Mouse (Mus musculus): ENCODE measurements around the gene Tbc1d9. TPM values are rescaled to one million over a fixed set of nuclear protein-coding genes. Genes with fewer than 3 reads are reported as not detected.
"Not testable (repeated sequence)": the region's sequence is repeated elsewhere in the genome, so short reads cannot be mapped to it uniquely, and the experiment has no call there.

Gene Tbc1d9
- polyA plus RNA-seq, 1 experiment from 2014 or later: 0.41 TPM

DNA sequence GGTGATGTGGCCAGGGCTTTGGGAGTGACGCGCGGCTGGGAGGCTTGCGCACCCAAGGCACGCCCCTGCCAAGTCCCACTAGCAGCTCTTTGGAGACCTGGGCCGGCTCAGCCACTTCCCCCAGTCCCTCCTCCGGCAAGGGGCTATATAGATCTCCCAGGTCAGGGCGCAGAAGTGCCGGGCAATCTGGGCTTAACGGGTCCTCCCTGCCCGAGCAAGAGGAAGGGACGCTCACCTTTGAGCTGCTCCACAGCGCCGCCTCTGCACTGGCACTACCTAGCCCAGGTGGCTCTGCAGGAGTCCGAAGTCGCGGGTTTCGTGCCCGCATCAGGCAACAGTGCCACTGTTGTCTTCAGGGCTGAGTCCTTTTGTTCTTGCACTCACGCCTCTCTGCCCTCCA is 125.0 kb downstream of the Tbc1d9 start, which contains the start of gene Ucp1:
Gene Ucp1 (plus strand): TSS at position 177 of the 400 bp plus-strand sequence.
- no peak for TF ChIP-seq EP300 (IDR thresholded peaks at IDR 0.05; ENCODE audit: low read depth)
- no peak for TF ChIP-seq CTCF (IDR thresholded peaks at IDR 0.05; ENCODE audit: low read depth)
- Histone ChIP-seq H3K9ac (replicated peaks) (no peak within 1 kb of the TSS), H3K4me1 (ENCODE audit: insufficient read depth) (no peaks in the 10 kb centered on the region), H3K4me2 (ENCODE audit: low read depth, low read length) (no peak within 1 kb of the TSS), H3K9me3 (ENCODE audit: low read length) (no peaks in the 10 kb centered on the region), H3K27me3 (ENCODE audit: insufficient read depth, low read length) (peaks cover 19% of the 10 kb centered on the region), H3K36me3 (replicated peaks; ENCODE audit: insufficient read depth, low read length) (no peaks in the 10 kb centered on the region), H3K4me3 (ENCODE audit: low read depth, low read length) (no peak within 1 kb of the TSS), H3K27ac (ENCODE audit: low read depth) (no peak within 1 kb of the TSS)
- 5% methylated on average over 20 of the region's 20 CpGs for WGBS (ENCODE audit: insufficient replicate concordance)
- no peak for ATAC-seq
- no peak for DNase-seq

DNA sequence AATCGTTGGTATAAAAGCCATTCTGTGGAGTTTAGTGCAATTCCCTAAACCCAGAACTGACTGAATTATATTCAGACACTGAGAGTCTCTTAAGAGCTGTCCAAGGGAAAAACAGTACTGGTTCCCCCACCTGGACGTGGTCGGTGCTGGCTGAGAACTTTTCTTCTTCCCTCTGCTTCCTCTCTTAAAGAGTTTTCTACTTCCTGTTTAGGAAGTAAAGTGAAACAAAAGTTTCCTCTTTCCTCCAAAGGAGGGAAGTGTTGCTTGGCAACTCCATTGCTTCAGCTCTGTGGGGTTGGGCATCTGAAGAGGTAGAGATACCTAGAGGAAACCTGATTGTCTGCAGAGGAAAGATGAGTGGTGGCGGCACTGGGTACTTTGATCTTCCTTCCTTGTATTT is 132.2 kb downstream of the Tbc1d9 start:
- Histone ChIP-seq H3K9me3 (ENCODE audit: low read length) (no peaks in the 10 kb centered on the region), H3K4me3 (ENCODE audit: low read depth, low read length) (no peak overlapping the region), H3K4me1 (ENCODE audit: insufficient read depth) (no peaks in the 10 kb centered on the region), H3K9ac (replicated peaks) (no peak overlapping the region), H3K27ac (ENCODE audit: low read depth) (no peak overlapping the region), H3K27me3 (ENCODE audit: insufficient read depth, low read length) (no peaks in the 10 kb centered on the region), H3K36me3 (replicated peaks; ENCODE audit: insufficient read depth, low read length) (no peaks in the 10 kb centered on the region), H3K4me2 (ENCODE audit: low read depth, low read length) (no peak overlapping the region)
- ATAC-seq (no peak), DNase-seq (no peak)
- TF ChIP-seq CTCF (IDR thresholded peaks at IDR 0.05; ENCODE audit: low read depth): no peak
- TF ChIP-seq EP300 (IDR thresholded peaks at IDR 0.05; ENCODE audit: low read depth): no peak
- 49% methylated on average over 4 of the region's 4 CpGs for WGBS (ENCODE audit: insufficient replicate concordance)

DNA sequence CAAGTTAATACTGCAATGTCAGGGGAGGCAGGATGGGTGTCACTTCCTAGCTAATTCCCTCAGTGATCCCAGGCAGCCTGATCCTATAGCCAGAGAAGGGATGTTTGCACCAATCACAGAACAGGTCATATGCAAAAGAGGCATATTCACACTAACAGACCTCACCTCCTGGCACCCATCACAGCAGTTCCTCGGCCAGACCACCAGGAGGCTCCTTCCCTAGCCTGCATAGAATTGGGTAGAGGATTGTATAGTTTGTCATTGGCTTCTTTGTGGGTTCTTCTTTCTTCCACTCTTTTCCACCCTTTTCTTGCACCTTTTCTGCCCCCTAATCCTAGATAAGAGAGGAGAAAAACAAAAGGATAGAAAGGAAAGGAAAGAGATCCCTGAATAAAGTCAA is 135.0 kb downstream of the Tbc1d9 start:
- no peak overlapping the region for H3K4me3 ChIP-seq (ENCODE audit: low read depth, low read length)
- no peak for ATAC-seq
- no peaks in the 10 kb centered on the region for H3K36me3 ChIP-seq (replicated peaks; ENCODE audit: insufficient read depth, low read length)
- H3K4me1 ChIP-seq (ENCODE audit: insufficient read depth): no peaks in the 10 kb centered on the region
- no peak for TF ChIP-seq EP300 (IDR thresholded peaks at IDR 0.05; ENCODE audit: low read depth)
- TF ChIP-seq CTCF (IDR thresholded peaks at IDR 0.05; ENCODE audit: low read depth): peak; percentile 65
- no peaks in the 10 kb centered on the region for H3K9me3 ChIP-seq (ENCODE audit: low read length)
- DNase-seq: no peak
- no peaks in the 10 kb centered on the region for H3K27me3 ChIP-seq (ENCODE audit: insufficient read depth, low read length)
- no peak overlapping the region for H3K4me2 ChIP-seq (ENCODE audit: low read depth, low read length)
- WGBS (ENCODE audit: insufficient replicate concordance): 52% methylated on average over 1 of the region's 1 CpGs
- H3K27ac ChIP-seq (ENCODE audit: low read depth): no peak overlapping the region
- no peak overlapping the region for H3K9ac ChIP-seq (replicated peaks)

DNA sequence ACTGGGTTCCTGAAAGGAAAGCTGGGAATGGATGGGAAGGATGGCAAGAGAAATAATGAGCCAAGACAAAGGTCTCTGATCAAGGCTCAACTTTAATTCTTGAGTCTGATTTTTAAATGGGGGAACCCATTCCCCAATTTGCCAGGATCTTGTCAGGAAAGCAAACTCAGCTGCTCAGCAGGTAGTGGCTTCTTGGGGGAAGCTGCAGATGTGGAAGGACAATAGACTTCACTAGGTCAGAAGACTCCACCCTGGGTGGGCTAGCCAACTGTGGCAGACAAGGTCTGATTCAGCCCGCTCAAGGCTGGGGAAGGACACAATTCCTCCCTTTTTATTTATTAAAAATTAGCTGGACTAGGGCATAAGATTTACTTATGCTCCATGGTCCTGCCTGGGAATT is 139.8 kb downstream of the Tbc1d9 start:
- 89% methylated on average over 1 of the region's 1 CpGs for WGBS (ENCODE audit: insufficient replicate concordance)

DNA sequence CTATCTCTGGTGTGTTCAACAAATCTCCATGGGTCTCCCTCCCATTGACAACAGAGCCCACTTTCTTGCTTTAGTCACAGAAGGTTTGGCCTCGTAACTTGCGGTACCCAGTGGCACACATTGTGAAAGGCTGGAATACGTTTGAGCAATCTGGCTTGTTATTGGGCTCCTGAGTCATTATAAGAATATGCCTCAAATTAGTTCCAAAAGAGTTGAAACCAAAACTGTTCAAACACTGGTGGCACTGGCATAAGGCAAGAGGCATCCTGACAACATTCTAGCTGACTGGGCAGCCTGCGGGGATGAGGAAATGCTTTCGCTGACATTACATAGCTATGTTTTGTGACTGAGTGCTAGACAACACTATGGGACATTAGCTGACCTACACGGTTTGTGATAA is 144.7 kb downstream of the Tbc1d9 start:
- 84% methylated on average over 6 of the region's 6 CpGs for WGBS (ENCODE audit: insufficient replicate concordance)

More for the DNA sequence above, 139.8 kb downstream of the Tbc1d9 start:
- TF ChIP-seq EP300 (IDR thresholded peaks at IDR 0.05; ENCODE audit: low read depth) (no peak), CTCF (IDR thresholded peaks at IDR 0.05; ENCODE audit: low read depth) (no peak)
- DNase-seq (no peak), ATAC-seq (no peak)
- Histone ChIP-seq H3K4me2 (ENCODE audit: low read depth, low read length) (no peak overlapping the region), H3K9ac (replicated peaks) (no peak overlapping the region), H3K9me3 (ENCODE audit: low read length) (no peaks in the 10 kb centered on the region), H3K4me3 (ENCODE audit: low read depth, low read length) (no peak overlapping the region), H3K27me3 (ENCODE audit: insufficient read depth, low read length) (no peaks in the 10 kb centered on the region), H3K27ac (ENCODE audit: low read depth) (no peak overlapping the region), H3K36me3 (replicated peaks; ENCODE audit: insufficient read depth, low read length) (no peaks in the 10 kb centered on the region), H3K4me1 (ENCODE audit: insufficient read depth) (no peaks in the 10 kb centered on the region)

DNA sequence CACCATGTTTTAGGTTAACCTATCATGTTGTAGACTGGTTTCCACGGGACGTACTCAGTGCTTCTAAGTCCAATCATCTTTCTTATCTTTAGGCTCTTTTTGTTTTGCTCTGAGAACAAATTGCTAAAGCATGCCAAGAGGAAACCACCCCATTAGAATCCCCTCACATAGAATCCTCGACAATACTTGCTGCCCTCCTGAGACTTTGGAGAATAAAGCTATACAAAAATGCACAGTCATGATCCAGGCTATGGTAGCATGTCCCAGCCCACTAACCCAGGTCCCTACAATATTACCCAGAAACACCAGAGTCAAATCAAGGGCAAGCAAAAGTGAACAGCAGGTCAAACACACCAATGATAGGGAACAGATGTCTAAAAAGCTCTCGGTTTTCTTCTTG is 149.9 kb downstream of the Tbc1d9 start:
- WGBS (ENCODE audit: insufficient replicate concordance): 83% methylated on average over 4 of the region's 4 CpGs
- not testable (repeated sequence) for H3K27ac ChIP-seq (ENCODE audit: low read depth); H3K27me3 ChIP-seq (ENCODE audit: insufficient read depth, low read length); H3K9ac ChIP-seq (replicated peaks); ATAC-seq; DNase-seq; H3K9me3 ChIP-seq (ENCODE audit: low read length); H3K4me2 ChIP-seq (ENCODE audit: low read depth, low read length); H3K4me3 ChIP-seq (ENCODE audit: low read depth, low read length); H3K4me1 ChIP-seq (ENCODE audit: insufficient read depth)
- H3K36me3 ChIP-seq (replicated peaks; ENCODE audit: insufficient read depth, low read length): peaks cover 29% of the 10 kb centered on the region

More for the DNA sequence above, 144.7 kb downstream of the Tbc1d9 start:
- no peak for ATAC-seq
- Histone ChIP-seq H3K27ac (ENCODE audit: low read depth) (no peak overlapping the region), H3K4me2 (ENCODE audit: low read depth, low read length) (no peak overlapping the region), H3K4me1 (ENCODE audit: insufficient read depth) (no peaks in the 10 kb centered on the region), H3K4me3 (ENCODE audit: low read depth, low read length) (no peak overlapping the region), H3K9ac (replicated peaks) (no peak overlapping the region), H3K36me3 (replicated peaks; ENCODE audit: insufficient read depth, low read length) (0 out of 2 replicates have a peak, but pooled peaks cover 5% of the 10 kb centered on the region), H3K9me3 (ENCODE audit: low read length) (no peaks in the 10 kb centered on the region), H3K27me3 (ENCODE audit: insufficient read depth, low read length) (no peaks in the 10 kb centered on the region)
- DNase-seq: no peak
- TF ChIP-seq EP300 (IDR thresholded peaks at IDR 0.05; ENCODE audit: low read depth): no peak

DNA sequence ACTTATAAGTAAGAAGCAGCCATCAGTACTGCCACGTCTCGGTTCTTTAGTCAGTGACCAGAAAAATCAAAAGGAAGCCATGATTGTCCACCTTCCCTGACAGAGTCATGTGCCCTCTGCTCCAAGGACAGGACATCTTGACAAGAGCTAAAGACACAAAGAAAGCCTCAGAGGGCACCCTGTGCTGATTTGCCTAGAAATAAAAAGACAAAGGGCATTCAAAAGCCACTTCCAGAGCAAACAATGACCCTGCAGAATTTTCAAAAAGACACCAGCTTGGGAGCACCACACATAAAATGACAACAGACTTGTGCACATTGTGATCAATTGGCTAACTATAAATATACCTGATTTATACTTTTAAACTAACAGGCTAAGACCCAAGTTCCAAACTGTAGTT is 150.5 kb downstream of the Tbc1d9 start:
- TF ChIP-seq EP300 (IDR thresholded peaks at IDR 0.05; ENCODE audit: low read depth) (no peak), CTCF (IDR thresholded peaks at IDR 0.05; ENCODE audit: low read depth) (no peak)
- Histone ChIP-seq H3K27ac (ENCODE audit: low read depth) (no peak overlapping the region), H3K36me3 (replicated peaks; ENCODE audit: insufficient read depth, low read length) (peaks cover 32% of the 10 kb centered on the region), H3K9me3 (ENCODE audit: low read length) (no peaks in the 10 kb centered on the region), H3K4me1 (ENCODE audit: insufficient read depth) (no peaks in the 10 kb centered on the region), H3K27me3 (ENCODE audit: insufficient read depth, low read length) (no peaks in the 10 kb centered on the region), H3K9ac (replicated peaks) (no peak overlapping the region), H3K4me3 (ENCODE audit: low read depth, low read length) (no peak overlapping the region), H3K4me2 (ENCODE audit: low read depth, low read length) (no peak overlapping the region)
- DNase-seq (no peak), ATAC-seq (no peak)
- WGBS (ENCODE audit: insufficient replicate concordance): 83% methylated on average over 2 of the region's 2 CpGs
